Mouse (Mus musculus) kidney, postnatal 10 days (tissue): Measurements from ENCODE around the gene Sgsm2.
A peak's percentile ranks its signal among the peaks of the same experiment; 100 is the strongest.

ENCODE experiments used
- DNase-seq: peaks from one replicate; pipeline ENCODE4 v3.0.0; 2021; ENCODE audit warnings: mixed read lengths

Sgsm2 gene

GRCm38 (mm10) chr11:74880999-74881398 lies 15.9 kb downstream of the Sgsm2 start:
- no peak for DNase-seq

DNA sequence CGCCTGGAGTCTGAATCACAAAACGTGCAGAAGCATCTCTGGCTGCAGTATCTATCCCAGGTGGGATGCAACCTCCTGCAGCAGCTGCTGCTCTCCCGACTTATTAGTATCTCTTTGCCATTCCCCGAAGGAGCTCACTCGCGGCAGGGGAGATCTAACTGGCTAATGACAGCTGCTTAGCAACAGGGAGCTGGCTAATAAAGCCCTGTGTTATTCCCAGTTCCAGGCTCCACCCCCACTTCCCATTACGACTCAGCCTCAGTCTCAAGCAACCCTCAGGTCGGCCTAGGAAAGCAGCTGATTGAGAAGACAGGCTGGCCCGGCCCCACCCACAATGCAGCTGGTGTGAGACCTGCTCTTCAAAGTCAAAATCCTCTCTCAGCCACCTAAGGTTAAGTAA lies 20.1 kb downstream of the Sgsm2 start:
- peak; percentile 73 for DNase-seq

DNA sequence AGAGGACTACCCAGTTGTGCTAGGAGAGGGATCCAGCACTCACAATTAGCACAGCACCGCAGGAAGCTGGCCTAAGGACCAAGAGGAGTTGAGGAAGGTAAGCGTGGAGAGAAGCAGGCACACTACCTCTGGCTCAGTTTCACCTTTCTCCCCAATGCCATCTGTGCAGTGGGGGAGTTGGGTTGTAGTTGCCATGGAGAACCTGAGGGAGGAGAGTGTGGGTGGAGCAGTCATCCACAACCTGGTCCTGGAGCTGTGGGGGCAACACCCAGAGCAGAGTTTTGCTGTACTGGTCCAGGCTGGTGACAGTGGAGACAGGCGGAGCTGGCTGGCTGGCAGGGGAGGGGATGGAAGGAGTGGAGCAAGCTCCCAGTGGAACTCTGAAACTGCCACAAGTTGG lies 22.2 kb downstream of the Sgsm2 start:
- no peak for DNase-seq

GRCm38 (mm10) chr11:74870991-74871622 lies 25.8 kb downstream of the Sgsm2 start:
- DNase-seq = peak; percentile 56

DNA sequence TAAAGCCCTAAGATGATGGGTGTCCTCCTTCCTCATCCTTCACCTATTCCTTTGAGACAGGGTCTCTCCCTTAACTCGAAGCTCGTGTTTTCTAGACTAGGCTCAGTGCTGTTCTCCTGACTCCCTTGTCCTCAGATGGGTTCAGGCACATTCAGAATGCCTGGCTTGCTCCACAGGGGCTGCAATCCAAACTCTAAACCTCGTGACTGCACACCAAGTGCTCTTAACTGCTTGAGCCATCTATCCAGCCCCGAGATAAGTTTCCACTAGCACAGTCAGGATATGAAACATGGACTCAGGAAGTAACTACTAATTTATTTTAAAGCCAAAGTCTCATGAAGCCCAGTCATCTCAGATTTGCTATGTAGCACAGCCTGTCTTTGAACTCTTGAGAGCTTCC lies 26.3 kb downstream of the Sgsm2 start:
- no peak for DNase-seq

- no peak for DNase-seq
These were observed 27.3 kb downstream of the Sgsm2 start for GRCm38 (mm10) chr11:74869603-74870002.

- DNase-seq = no peak
These were observed 28.7 kb downstream of the Sgsm2 start for GRCm38 (mm10) chr11:74868046-74868760.

DNA sequence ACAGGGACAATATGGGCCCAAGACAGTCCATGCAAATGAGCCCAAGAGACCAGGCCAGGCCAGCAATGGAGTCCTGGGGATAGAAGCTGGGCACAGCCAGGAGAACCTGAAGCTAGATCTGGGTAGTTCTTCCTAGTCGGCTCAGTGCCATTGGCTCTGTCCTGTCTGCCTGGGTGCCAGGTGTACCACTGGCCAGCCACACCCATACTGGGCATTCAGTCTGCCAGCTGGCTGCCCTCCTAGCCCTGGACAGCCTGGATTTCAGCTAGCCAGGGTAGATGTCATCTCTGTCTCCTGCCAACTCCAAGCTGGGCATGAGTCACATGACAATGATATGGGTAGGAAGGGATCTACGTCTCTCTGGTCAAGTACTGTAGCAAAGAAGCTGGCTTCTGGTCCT lies 29.7 kb downstream of the Sgsm2 start:
- no peak for DNase-seq

GRCm38 (mm10) chr11:74866640-74867039 lies 30.2 kb downstream of the Sgsm2 start:
- DNase-seq = peak; percentile 49

GRCm38 (mm10) chr11:74865252-74865651 lies 31.6 kb downstream of the Sgsm2 start:
- no peak for DNase-seq

- no peak for DNase-seq
These were observed 32.4 kb downstream of the Sgsm2 start for GRCm38 (mm10) chr11:74864421-74864820.

DNA sequence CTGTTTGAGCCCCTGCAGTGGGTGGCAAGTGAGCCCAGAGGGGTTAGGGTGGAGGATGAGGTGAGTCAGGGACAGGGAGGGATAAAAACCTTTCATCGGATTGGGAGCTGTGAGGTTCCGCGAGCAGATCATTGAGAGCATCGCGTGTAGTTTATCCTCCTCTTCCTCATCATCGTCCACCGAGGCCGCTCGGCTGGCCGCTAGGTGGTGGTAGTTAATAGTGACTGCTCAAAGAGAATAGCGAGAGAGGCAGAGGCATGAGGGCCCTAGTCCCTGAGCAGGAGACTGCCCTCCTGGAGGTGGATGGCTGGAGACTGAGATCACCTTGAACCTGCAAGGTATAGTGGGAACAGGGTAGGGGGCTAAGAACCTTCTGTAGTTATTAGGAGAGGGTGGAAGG lies 33.4 kb downstream of the Sgsm2 start:
- DNase-seq = peak; percentile 60

GRCm38 (mm10) chr11:74862129-74862528 lies 34.7 kb downstream of the Sgsm2 start:
- DNase-seq = no peak

- no peak for DNase-seq
These were observed 39.1 kb downstream of the Sgsm2 start for GRCm38 (mm10) chr11:74857756-74858155.

DNA sequence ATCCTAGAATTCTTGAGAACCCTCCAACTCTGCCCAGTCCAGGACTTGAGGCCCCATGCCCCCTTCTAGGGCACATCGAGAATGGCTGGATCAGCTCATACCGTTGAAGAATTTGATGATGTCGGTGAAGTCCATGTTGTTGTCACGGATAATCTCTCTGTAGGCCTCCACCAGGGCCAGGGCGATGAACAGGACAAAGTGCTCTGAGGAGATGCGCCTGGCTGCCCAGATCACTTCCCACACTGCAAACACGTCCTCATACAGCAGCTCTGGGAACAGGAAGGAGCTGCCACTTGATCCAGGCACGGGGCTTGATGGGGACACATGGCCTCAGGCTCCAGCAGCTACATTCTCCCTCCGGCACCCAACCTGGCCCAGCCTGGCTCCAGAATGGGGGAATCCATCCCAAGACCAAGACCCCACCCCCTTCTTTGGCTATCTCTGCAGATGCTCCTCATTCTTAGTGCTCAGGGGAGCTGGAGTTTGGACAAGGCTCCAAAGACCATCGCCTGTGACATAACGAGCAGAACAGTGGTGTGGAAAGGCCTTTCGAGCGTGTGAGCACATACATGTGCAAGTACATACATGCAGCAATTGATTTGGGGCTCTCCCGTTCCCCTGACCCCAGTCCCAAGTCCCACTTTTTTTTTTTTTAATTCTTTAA lies 45.7 kb downstream of the Sgsm2 start:
- peak; percentile 56 for DNase-seq

- DNase-seq = peak; percentile 89
These were observed 48.8 kb downstream of the Sgsm2 start for GRCm38 (mm10) chr11:74847919-74848521.

DNA sequence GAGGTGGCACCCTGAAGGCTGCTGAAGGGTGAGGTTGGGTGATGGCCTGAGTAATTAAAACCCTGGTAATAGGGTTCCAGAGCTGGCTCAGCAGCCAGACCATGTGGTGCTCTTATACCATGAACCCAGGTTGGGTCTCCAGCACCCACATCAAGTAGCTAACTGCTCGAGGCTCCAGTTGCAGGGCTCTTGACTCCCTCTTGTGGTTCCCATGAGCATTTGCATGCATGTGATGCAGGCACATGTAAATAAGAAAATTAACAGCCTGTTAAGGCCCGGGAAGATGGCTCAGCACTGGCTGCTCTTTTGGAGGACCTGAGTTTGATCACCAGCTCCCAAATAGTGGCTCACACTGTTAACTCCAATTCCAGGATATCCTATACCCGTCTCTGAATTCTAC lies 51.1 kb downstream of the Sgsm2 start:
- no peak for DNase-seq

GRCm38 (mm10) chr11:74843761-74844160 lies 53.1 kb downstream of the Sgsm2 start:
- no peak for DNase-seq

DNA sequence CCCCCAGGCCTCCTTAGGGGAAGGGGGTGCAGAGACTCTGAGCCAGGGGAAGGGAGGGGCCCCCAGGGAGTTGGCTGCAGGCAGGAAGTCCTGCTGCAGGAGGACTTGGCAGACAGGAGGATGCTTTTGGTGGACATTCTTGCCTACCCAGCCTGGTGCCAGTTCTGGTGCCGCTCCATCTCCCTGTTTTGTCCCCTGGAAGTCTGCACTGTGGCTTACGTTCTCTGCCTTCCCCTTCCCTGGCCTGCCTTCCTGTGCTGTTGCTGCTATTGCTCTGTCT lies 53.5 kb downstream of the Sgsm2 start:
- DNase-seq = peak; percentile 59

- peak; percentile 37 for DNase-seq
These were observed 54.0 kb downstream of the Sgsm2 start for GRCm38 (mm10) chr11:74842656-74843434.

DNA sequence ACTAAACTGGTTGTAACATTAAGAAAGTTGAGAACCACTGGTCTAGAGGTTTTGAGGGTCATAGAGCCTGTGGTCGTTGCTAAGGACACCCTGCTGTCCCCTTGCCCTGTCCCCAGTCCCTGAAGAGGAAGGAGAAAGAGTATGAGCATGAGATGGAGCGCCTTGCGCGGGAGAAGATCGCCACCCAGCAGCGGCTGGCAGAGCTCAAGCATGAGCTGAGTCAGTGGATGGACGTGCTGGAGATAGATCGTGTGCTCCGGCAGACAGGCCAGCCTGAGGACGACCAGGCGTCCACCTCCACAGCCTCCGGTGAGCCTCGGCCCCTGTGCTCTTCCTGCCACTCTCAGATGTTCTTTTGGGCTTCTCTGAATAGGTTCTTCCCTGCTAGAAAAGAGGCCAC lies 54.8 kb downstream of the Sgsm2 start:
- DNase-seq = peak; percentile 16

GRCm38 (mm10) chr11:74841366-74841765 lies 55.5 kb downstream of the Sgsm2 start:
- DNase-seq = peak; percentile 77

DNA sequence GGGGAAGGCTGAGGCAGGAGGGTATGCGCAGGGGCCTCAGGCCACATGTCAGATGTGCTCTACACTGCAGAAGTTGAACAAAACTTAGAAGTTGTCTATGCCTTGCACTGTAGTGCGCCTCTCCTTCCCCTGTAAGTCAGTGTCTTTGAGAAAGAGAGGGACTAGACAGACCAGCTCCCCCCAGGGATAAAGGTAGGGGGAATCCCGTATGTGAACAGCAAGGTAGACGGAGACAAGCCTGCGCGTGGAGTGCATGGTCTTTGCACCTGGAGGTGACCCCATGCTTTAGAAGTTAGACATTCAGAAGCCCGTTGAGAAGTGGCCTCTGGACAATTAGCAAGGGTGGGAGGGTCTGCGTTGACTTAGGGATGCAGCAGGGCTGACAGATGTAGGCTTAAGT lies 56.1 kb downstream of the Sgsm2 start:
- DNase-seq = peak; percentile 21
